Mouse (Mus musculus): ENCODE measurements around the gene Terb1. TPM values are rescaled to one million over a fixed set of nuclear protein-coding genes. Genes with fewer than 3 reads are reported as not detected.
A peak's percentile ranks its signal among the peaks of the same experiment; 100 is the strongest.

Terb1 gene
- total and polyA plus RNA-seq, 3 experiments = not detected

- DNase-seq (ENCODE audit: low spot score) = no peak
- Histone ChIP-seq H3K9me3 (replicated peaks) (no peaks in the 10 kb centered on the region), H3K27me3 (ENCODE audit: insufficient read depth, low read length) (no peaks in the 10 kb centered on the region), H3K36me3 (replicated peaks) (peaks cover 94% of the 10 kb centered on the region), H3K4me3 (ENCODE audit: low read depth, low read length) (no peak overlapping the region), H3K4me1 (ENCODE audit: insufficient read depth, low read depth, low read length) (peaks cover 28% of the 10 kb centered on the region)
- no peak for ATAC-seq (ENCODE audit: extremely low read depth, insufficient number of reproducible peaks, low FRiP score, poor library complexity, severe bottlenecking)
- TF ChIP-seq GATA2 (IDR thresholded peaks at IDR 0.05; ENCODE audit: borderline replicate concordance, low read depth, low read length) = no peak
- no peak for TF ChIP-seq CTCF (IDR thresholded peaks at IDR 0.05; ENCODE audit: low read depth, low read length)
- no peak for TF ChIP-seq GATA1 (IDR thresholded peaks at IDR 0.05; ENCODE audit: borderline replicate concordance, low read length)
- no peak for TF ChIP-seq TAL1 (conservative IDR thresholded peaks at IDR 0.05; ENCODE audit: low read depth, low read length)
- no peak for TF ChIP-seq POLR2AphosphoS5 (IDR thresholded peaks at IDR 0.05; ENCODE audit: insufficient replicate concordance, low read depth, low read length)
These were observed 73.1 kb downstream of the Terb1 start for GRCm38 (mm10) chr8:104436591-104436990.

- Histone ChIP-seq H3K4me1 (ENCODE audit: insufficient read depth, low read depth, low read length) (peaks cover 23% of the 10 kb centered on the region), H3K9me3 (replicated peaks) (no peaks in the 10 kb centered on the region), H3K4me3 (ENCODE audit: low read depth, low read length) (peak overlapping the region; percentile 4; the same call in 1 of the 2 replicates), H3K36me3 (replicated peaks) (peaks cover 95% of the 10 kb centered on the region), H3K27me3 (ENCODE audit: insufficient read depth, low read length) (no peaks in the 10 kb centered on the region)
- DNase-seq (ENCODE audit: low spot score) = peak; percentile 54
- ATAC-seq (ENCODE audit: extremely low read depth, insufficient number of reproducible peaks, low FRiP score, poor library complexity, severe bottlenecking) = no peak
- TF ChIP-seq GATA1 (IDR thresholded peaks at IDR 0.05; ENCODE audit: borderline replicate concordance, low read length) (no peak), GATA2 (IDR thresholded peaks at IDR 0.05; ENCODE audit: borderline replicate concordance, low read depth, low read length) (no peak), TAL1 (conservative IDR thresholded peaks at IDR 0.05; ENCODE audit: low read depth, low read length) (no peak), CTCF (IDR thresholded peaks at IDR 0.05; ENCODE audit: low read depth, low read length) (no peak), POLR2AphosphoS5 (IDR thresholded peaks at IDR 0.05; ENCODE audit: insufficient replicate concordance, low read depth, low read length) (no peak)
These were observed 73.7 kb downstream of the Terb1 start for GRCm38 (mm10) chr8:104436038-104436437.

- Histone ChIP-seq H3K36me3 (replicated peaks) (peaks cover 95% of the 10 kb centered on the region), H3K4me1 (ENCODE audit: insufficient read depth, low read depth, low read length) (peaks cover 17% of the 10 kb centered on the region), H3K4me3 (ENCODE audit: low read depth, low read length) (no peak overlapping the region), H3K27me3 (ENCODE audit: insufficient read depth, low read length) (no peaks in the 10 kb centered on the region), H3K9me3 (replicated peaks) (no peaks in the 10 kb centered on the region)
- no peak for ATAC-seq (ENCODE audit: extremely low read depth, insufficient number of reproducible peaks, low FRiP score, poor library complexity, severe bottlenecking)
- no peak for TF ChIP-seq POLR2AphosphoS5 (IDR thresholded peaks at IDR 0.05; ENCODE audit: insufficient replicate concordance, low read depth, low read length)
- TF ChIP-seq GATA2 (IDR thresholded peaks at IDR 0.05; ENCODE audit: borderline replicate concordance, low read depth, low read length) = no peak
- no peak for TF ChIP-seq CTCF (IDR thresholded peaks at IDR 0.05; ENCODE audit: low read depth, low read length)
- TF ChIP-seq GATA1 (IDR thresholded peaks at IDR 0.05; ENCODE audit: borderline replicate concordance, low read length) = no peak
- no peak for TF ChIP-seq TAL1 (conservative IDR thresholded peaks at IDR 0.05; ENCODE audit: low read depth, low read length)
- no peak for DNase-seq (ENCODE audit: low spot score)
These were observed 74.8 kb downstream of the Terb1 start for GRCm38 (mm10) chr8:104434826-104435354.

GRCm38 (mm10) chr8:104434275-104434674 is 75.4 kb downstream of the Terb1 start:
- Histone ChIP-seq H3K27me3 (ENCODE audit: insufficient read depth, low read length) (no peaks in the 10 kb centered on the region; the same call in 1 of the 2 replicates), H3K4me1 (ENCODE audit: insufficient read depth, low read depth, low read length) (peaks cover 12% of the 10 kb centered on the region), H3K9me3 (replicated peaks) (no peaks in the 10 kb centered on the region), H3K4me3 (ENCODE audit: low read depth, low read length) (no peak overlapping the region; the same call in 1 of the 2 replicates), H3K36me3 (replicated peaks) (peaks cover 95% of the 10 kb centered on the region)
- TF ChIP-seq POLR2AphosphoS5 (IDR thresholded peaks at IDR 0.05; ENCODE audit: insufficient replicate concordance, low read depth, low read length) (no peak), GATA1 (IDR thresholded peaks at IDR 0.05; ENCODE audit: borderline replicate concordance, low read length) (no peak), CTCF (IDR thresholded peaks at IDR 0.05; ENCODE audit: low read depth, low read length) (no peak), GATA2 (IDR thresholded peaks at IDR 0.05; ENCODE audit: borderline replicate concordance, low read depth, low read length) (no peak), TAL1 (conservative IDR thresholded peaks at IDR 0.05; ENCODE audit: low read depth, low read length) (no peak)
- DNase-seq (ENCODE audit: low spot score) (no peak), ATAC-seq (ENCODE audit: extremely low read depth, insufficient number of reproducible peaks, low FRiP score, poor library complexity, severe bottlenecking) (no peak)

GRCm38 (mm10) chr8:104433191-104433842 is 76.4 kb downstream of the Terb1 start:
- ATAC-seq (ENCODE audit: extremely low read depth, insufficient number of reproducible peaks, low FRiP score, poor library complexity, severe bottlenecking) (no peak), DNase-seq (ENCODE audit: low spot score) (no peak)
- H3K27me3 ChIP-seq (ENCODE audit: insufficient read depth, low read length) = no peaks in the 10 kb centered on the region; the same call in 1 of the 2 replicates
- H3K4me3 ChIP-seq (ENCODE audit: low read depth, low read length) = no peak overlapping the region
- peaks cover 95% of the 10 kb centered on the region for H3K36me3 ChIP-seq (replicated peaks)
- no peaks in the 10 kb centered on the region for H3K9me3 ChIP-seq (replicated peaks)
- no peak for TF ChIP-seq CTCF (IDR thresholded peaks at IDR 0.05; ENCODE audit: low read depth, low read length)
- TF ChIP-seq GATA1 (IDR thresholded peaks at IDR 0.05; ENCODE audit: borderline replicate concordance, low read length) = no peak
- no peak for TF ChIP-seq TAL1 (conservative IDR thresholded peaks at IDR 0.05; ENCODE audit: low read depth, low read length)
- no peak for TF ChIP-seq POLR2AphosphoS5 (IDR thresholded peaks at IDR 0.05; ENCODE audit: insufficient replicate concordance, low read depth, low read length)
- no peak for TF ChIP-seq GATA2 (IDR thresholded peaks at IDR 0.05; ENCODE audit: borderline replicate concordance, low read depth, low read length)
- peaks cover 11% of the 10 kb centered on the region for H3K4me1 ChIP-seq (ENCODE audit: insufficient read depth, low read depth, low read length)

- Histone ChIP-seq H3K27me3 (ENCODE audit: insufficient read depth, low read length) (no peaks in the 10 kb centered on the region; the same call in 1 of the 2 replicates), H3K4me3 (ENCODE audit: low read depth, low read length) (no peak overlapping the region), H3K9me3 (replicated peaks) (no peaks in the 10 kb centered on the region), H3K4me1 (ENCODE audit: insufficient read depth, low read depth, low read length) (peaks cover 11% of the 10 kb centered on the region), H3K36me3 (replicated peaks) (peaks cover 98% of the 10 kb centered on the region)
- DNase-seq (ENCODE audit: low spot score) (no peak), ATAC-seq (ENCODE audit: extremely low read depth, insufficient number of reproducible peaks, low FRiP score, poor library complexity, severe bottlenecking) (no peak)
- TF ChIP-seq CTCF (IDR thresholded peaks at IDR 0.05; ENCODE audit: low read depth, low read length) (no peak), POLR2AphosphoS5 (IDR thresholded peaks at IDR 0.05; ENCODE audit: insufficient replicate concordance, low read depth, low read length) (no peak), TAL1 (conservative IDR thresholded peaks at IDR 0.05; ENCODE audit: low read depth, low read length) (no peak)
These were observed 77.1 kb downstream of the Terb1 start for GRCm38 (mm10) chr8:104432656-104433055.
